Mouse (Mus musculus): ENCODE measurements around the gene Mindy4b-ps.

GRCm38 (mm10) chr3:58817337-58817736 lies 4.8 kb downstream of the Mindy4b-ps start:
- TF ChIP-seq CTCF (IDR thresholded peaks at IDR 0.05; ENCODE audit: low read depth) (no peak), EP300 (optimal IDR thresholded peaks at IDR 0.05) (no peak)
